Mouse (Mus musculus): ENCODE measurements around the gene Frmd4b. TPM values are rescaled to one million over a fixed set of nuclear protein-coding genes. Genes with fewer than 3 reads are reported as not detected.

The Frmd4b gene
- polyA plus RNA-seq, 1 experiment from 2014 or later, result 38.2 TPM

DNA sequence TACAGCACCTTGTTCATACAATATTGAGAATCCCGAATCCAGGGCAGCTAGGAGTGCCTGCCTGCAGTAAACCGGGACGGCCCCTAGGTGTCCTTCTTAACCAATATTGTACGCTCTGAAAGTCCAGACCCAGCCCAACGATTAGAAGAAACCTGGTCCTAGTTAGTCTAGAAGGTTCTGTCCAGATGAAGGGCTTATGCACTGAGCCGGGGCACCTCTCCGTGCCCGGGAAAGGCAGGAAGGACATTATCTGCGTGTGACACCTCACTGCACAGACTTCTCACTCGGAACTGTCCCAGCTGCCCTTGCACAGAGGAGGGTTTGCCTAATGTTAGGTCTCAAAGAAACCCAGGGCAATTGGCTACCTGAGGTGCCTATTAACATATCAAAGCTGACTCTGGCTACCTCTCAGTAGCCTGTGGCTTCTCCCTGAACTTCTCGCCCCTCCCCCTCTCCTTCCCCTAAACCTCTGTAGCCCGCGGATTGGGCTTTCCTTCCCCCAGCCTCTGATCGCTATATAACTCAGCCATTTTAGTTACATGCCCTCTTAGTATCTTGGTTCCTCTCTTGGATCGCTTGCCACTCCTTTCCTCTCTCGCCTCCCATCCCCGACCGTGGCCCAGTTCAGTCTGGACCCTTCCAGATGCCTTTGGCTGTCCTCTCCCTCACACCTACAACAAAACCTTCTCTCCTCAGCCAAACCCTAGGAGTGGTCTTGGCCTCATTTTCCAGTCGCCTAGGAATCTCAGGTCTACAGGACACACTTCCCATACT, 339.1 kb downstream of the Frmd4b start:
- no peaks in the 10 kb centered on the region for H3K27me3 ChIP-seq (replicated peaks; ENCODE audit: control insufficient read depth, insufficient read depth, low read length)
- peak overlapping the region; percentile 47 for H3K4me2 ChIP-seq (ENCODE audit: low read length)
- no peaks in the 10 kb centered on the region for H3K36me3 ChIP-seq (ENCODE audit: control insufficient read depth, insufficient read depth, low read length)
- WGBS, result 2% methylated on average over 19 of the region's 19 CpGs
- DNase-seq (ENCODE audit: low spot score), result peak; percentile 87
- H3K27ac ChIP-seq (ENCODE audit: low read depth, low read length), result no peak overlapping the region
- ATAC-seq, result peak; percentile 77
- no peak overlapping the region for H3K4me3 ChIP-seq (ENCODE audit: low read depth, low read length)
- peaks cover 12% of the 10 kb centered on the region for H3K4me1 ChIP-seq (ENCODE audit: control insufficient read depth, insufficient read depth, low read length)
- no peaks in the 10 kb centered on the region for H3K9me3 ChIP-seq (replicated peaks; ENCODE audit: control insufficient read depth, low read length)
- peak overlapping the region; percentile 41; the same call in 1 of the 2 replicates for H3K9ac ChIP-seq (ENCODE audit: low read length)

- no peak overlapping the region for H3K4me2 ChIP-seq (ENCODE audit: low read length)
- DNase-seq (ENCODE audit: low spot score) (no peak), ATAC-seq (no peak)
- H3K27ac ChIP-seq (ENCODE audit: low read depth, low read length), result no peak overlapping the region
- WGBS, result 60% methylated on average over 5 of the region's 5 CpGs
- H3K9me3 ChIP-seq (replicated peaks; ENCODE audit: control insufficient read depth, low read length), result no peaks in the 10 kb centered on the region
- no peaks in the 10 kb centered on the region for H3K36me3 ChIP-seq (ENCODE audit: control insufficient read depth, insufficient read depth, low read length)
- H3K9ac ChIP-seq (ENCODE audit: low read length), result no peak overlapping the region
- H3K4me1 ChIP-seq (ENCODE audit: control insufficient read depth, insufficient read depth, low read length), result peaks cover 12% of the 10 kb centered on the region
- no peak overlapping the region for H3K4me3 ChIP-seq (ENCODE audit: low read depth, low read length)
- no peaks in the 10 kb centered on the region for H3K27me3 ChIP-seq (replicated peaks; ENCODE audit: control insufficient read depth, insufficient read depth, low read length)
These were observed 340.3 kb downstream of the Frmd4b start for GRCm38 (mm10) chr6:97276890-97277497.

DNA sequence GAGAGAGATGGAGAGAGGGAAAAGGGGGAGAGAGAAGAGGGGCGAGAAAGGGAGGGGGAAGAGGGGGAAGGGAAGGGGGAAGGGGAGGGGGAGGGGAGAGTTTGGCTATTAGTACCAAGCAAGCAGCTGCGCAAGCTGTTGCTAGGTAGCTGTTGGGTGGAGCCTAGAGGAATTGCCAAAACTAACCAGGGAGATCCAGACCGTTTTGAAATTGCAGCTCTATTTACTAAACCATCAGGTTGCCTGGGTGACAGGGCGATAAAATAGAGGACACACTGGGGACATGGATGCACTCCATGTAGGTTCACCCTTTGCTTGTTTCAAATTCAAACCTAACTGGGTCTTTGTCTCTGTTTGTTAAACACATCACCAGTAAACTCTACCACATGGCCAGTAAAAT, 341.0 kb downstream of the Frmd4b start:
- Histone ChIP-seq H3K27me3 (replicated peaks; ENCODE audit: control insufficient read depth, insufficient read depth, low read length) (no peaks in the 10 kb centered on the region), H3K4me3 (ENCODE audit: low read depth, low read length) (no peak overlapping the region), H3K9me3 (replicated peaks; ENCODE audit: control insufficient read depth, low read length) (no peaks in the 10 kb centered on the region), H3K27ac (ENCODE audit: low read depth, low read length) (no peak overlapping the region), H3K9ac (ENCODE audit: low read length) (no peak overlapping the region), H3K4me2 (ENCODE audit: low read length) (no peak overlapping the region), H3K4me1 (ENCODE audit: control insufficient read depth, insufficient read depth, low read length) (peaks cover 12% of the 10 kb centered on the region), H3K36me3 (ENCODE audit: control insufficient read depth, insufficient read depth, low read length) (no peaks in the 10 kb centered on the region)
- DNase-seq (ENCODE audit: low spot score) (peak; percentile 69), ATAC-seq (peak; percentile 61)
- 29% methylated on average over 4 of the region's 4 CpGs for WGBS

DNA sequence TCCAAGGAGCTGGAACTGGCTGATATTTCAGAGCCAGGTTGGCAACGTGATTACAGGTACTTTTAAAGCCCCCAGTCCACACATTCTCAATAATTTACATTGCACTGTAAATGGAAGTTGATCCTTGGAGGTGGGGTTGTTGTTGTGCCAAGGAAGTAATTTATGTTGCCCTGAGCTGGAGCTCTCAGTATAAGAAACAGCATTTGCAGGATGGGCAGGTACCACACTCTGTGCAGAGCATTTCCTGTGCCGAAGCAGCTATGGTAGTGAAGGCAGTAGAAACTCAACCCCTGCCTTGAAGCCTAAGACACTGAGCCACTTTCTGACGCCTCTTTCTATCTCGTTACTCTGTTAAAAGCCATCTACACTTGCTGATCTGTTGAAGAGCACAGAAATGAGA, 341.6 kb downstream of the Frmd4b start:
- H3K4me1 ChIP-seq (ENCODE audit: control insufficient read depth, insufficient read depth, low read length), result peaks cover 12% of the 10 kb centered on the region
- ATAC-seq (no peak), DNase-seq (ENCODE audit: low spot score) (no peak)
- H3K27ac ChIP-seq (ENCODE audit: low read depth, low read length), result no peak overlapping the region
- no peak overlapping the region for H3K4me3 ChIP-seq (ENCODE audit: low read depth, low read length)
- H3K27me3 ChIP-seq (replicated peaks; ENCODE audit: control insufficient read depth, insufficient read depth, low read length), result no peaks in the 10 kb centered on the region
- H3K9me3 ChIP-seq (replicated peaks; ENCODE audit: control insufficient read depth, low read length), result no peaks in the 10 kb centered on the region
- WGBS, result 56% methylated on average over 4 of the region's 4 CpGs
- no peaks in the 10 kb centered on the region for H3K36me3 ChIP-seq (ENCODE audit: control insufficient read depth, insufficient read depth, low read length)
- H3K4me2 ChIP-seq (ENCODE audit: low read length), result no peak overlapping the region
- H3K9ac ChIP-seq (ENCODE audit: low read length), result no peak overlapping the region

DNA sequence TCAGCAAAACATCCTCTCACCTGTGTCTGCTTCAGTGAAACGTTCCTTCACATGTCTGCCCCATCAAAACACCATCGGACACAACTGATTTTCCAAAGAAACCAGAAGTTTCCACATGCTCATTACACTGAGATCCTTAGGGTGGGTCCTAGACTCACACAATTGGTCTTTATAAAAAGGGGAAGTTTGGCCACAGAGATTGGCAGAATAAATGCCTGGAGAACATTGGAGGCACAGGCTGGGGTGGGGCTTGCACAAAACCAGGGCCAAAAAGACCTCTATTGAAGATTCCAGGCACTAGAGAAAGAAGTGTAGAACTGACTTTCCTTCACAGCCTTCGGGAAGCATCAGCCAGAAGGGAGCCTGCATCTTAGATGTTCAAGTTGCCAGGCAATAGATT, 343.6 kb downstream of the Frmd4b start:
- H3K36me3 ChIP-seq (ENCODE audit: control insufficient read depth, insufficient read depth, low read length), result no peaks in the 10 kb centered on the region
- no peak for DNase-seq (ENCODE audit: low spot score)
- 59% methylated on average over 3 of the region's 3 CpGs for WGBS
- H3K4me3 ChIP-seq (ENCODE audit: low read depth, low read length), result no peak overlapping the region
- no peaks in the 10 kb centered on the region for H3K9me3 ChIP-seq (replicated peaks; ENCODE audit: control insufficient read depth, low read length)
- no peak overlapping the region for H3K9ac ChIP-seq (ENCODE audit: low read length)
- no peaks in the 10 kb centered on the region for H3K27me3 ChIP-seq (replicated peaks; ENCODE audit: control insufficient read depth, insufficient read depth, low read length)
- H3K27ac ChIP-seq (ENCODE audit: low read depth, low read length), result no peak overlapping the region
- H3K4me2 ChIP-seq (ENCODE audit: low read length), result no peak overlapping the region
- ATAC-seq, result no peak
- peaks cover 16% of the 10 kb centered on the region for H3K4me1 ChIP-seq (ENCODE audit: control insufficient read depth, insufficient read depth, low read length)

DNA sequence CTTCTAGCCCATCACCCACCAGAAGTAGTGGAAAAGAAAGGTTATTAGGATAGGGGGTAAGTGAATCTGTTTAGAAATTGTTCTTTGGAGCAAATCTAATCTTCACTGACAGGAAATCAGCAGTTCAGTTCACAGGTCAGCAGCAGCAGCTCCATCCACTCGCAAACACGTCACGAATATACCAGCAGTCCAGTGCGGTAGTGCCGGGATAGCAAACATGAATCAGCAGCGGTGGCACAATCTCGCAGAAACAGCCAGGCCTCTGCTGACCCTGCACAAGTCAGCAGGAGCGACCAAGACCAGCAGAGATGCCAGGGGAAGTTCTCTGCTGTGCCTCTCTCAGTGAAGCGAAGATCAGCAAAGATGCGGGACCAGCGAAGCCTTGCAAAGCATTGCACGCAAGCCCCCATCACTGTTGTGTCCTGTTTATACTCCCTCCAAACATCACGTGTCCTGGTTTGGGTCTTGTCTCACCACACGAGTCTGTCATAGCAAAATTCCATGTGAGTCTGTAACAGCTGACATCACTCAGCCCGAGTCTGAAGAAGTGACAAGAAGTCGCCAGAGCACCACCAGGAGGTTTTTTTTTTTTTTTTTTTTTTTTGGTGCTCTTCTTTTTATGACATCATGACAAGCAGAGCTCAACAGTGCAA, 344.2 kb downstream of the Frmd4b start:
- H3K4me1 ChIP-seq (ENCODE audit: control insufficient read depth, insufficient read depth, low read length), result peaks cover 11% of the 10 kb centered on the region
- no peaks in the 10 kb centered on the region for H3K36me3 ChIP-seq (ENCODE audit: control insufficient read depth, insufficient read depth, low read length)
- DNase-seq (ENCODE audit: low spot score), result no peak
- no peak overlapping the region for H3K9ac ChIP-seq (ENCODE audit: low read length)
- ATAC-seq, result no peak
- no peaks in the 10 kb centered on the region for H3K27me3 ChIP-seq (replicated peaks; ENCODE audit: control insufficient read depth, insufficient read depth, low read length)
- H3K4me2 ChIP-seq (ENCODE audit: low read length), result no peak overlapping the region
- WGBS, result 91% methylated on average over 16 of the region's 16 CpGs
- no peaks in the 10 kb centered on the region for H3K9me3 ChIP-seq (replicated peaks; ENCODE audit: control insufficient read depth, low read length)
- no peak overlapping the region for H3K4me3 ChIP-seq (ENCODE audit: low read depth, low read length)
- H3K27ac ChIP-seq (ENCODE audit: low read depth, low read length), result no peak overlapping the region

GRCm38 (mm10) chr6:97272349-97272748, 345.0 kb downstream of the Frmd4b start:
- Histone ChIP-seq H3K9me3 (replicated peaks; ENCODE audit: control insufficient read depth, low read length) (no peaks in the 10 kb centered on the region), H3K36me3 (ENCODE audit: control insufficient read depth, insufficient read depth, low read length) (no peaks in the 10 kb centered on the region), H3K4me3 (ENCODE audit: low read depth, low read length) (no peak overlapping the region), H3K4me2 (ENCODE audit: low read length) (no peak overlapping the region), H3K27ac (ENCODE audit: low read depth, low read length) (no peak overlapping the region), H3K9ac (ENCODE audit: low read length) (no peak overlapping the region), H3K27me3 (replicated peaks; ENCODE audit: control insufficient read depth, insufficient read depth, low read length) (no peaks in the 10 kb centered on the region), H3K4me1 (ENCODE audit: control insufficient read depth, insufficient read depth, low read length) (peaks cover 9% of the 10 kb centered on the region)
- ATAC-seq (no peak), DNase-seq (ENCODE audit: low spot score) (no peak)
- 61% methylated on average over 2 of the region's 2 CpGs for whole genome bisulfite sequencing

DNA sequence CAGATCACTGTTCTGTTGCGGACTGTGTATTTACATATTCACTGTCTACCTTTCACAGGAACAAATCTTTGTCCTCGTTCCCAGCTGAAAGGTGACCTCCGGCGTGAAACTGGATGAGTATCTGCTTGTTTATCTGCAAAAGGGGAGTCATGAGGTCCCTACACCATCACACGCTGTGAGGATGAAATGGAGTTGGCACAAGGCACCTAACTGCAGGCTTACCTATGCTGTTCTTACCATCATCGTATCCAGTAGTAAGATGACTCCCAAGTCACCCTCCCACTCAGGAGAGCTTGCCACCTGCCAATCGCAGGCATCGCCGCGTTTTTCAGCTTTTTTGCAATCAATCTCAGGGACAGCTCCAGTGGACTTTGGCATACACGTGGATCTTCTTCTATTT, 347.7 kb downstream of the Frmd4b start:
- H3K4me1 ChIP-seq (ENCODE audit: control insufficient read depth, insufficient read depth, low read length), result 0 out of 2 replicates have a peak, but pooled peaks cover 4% of the 10 kb centered on the region
- no peaks in the 10 kb centered on the region for H3K27me3 ChIP-seq (replicated peaks; ENCODE audit: control insufficient read depth, insufficient read depth, low read length)
- DNase-seq (ENCODE audit: low spot score), result no peak
- H3K36me3 ChIP-seq (ENCODE audit: control insufficient read depth, insufficient read depth, low read length), result no peaks in the 10 kb centered on the region
- no peak overlapping the region for H3K9ac ChIP-seq (ENCODE audit: low read length)
- no peak for ATAC-seq
- 51% methylated on average over 11 of the region's 11 CpGs for WGBS
- H3K4me2 ChIP-seq (ENCODE audit: low read length), result no peak overlapping the region
- no peak overlapping the region for H3K27ac ChIP-seq (ENCODE audit: low read depth, low read length)
- no peak overlapping the region for H3K4me3 ChIP-seq (ENCODE audit: low read depth, low read length)
- no peaks in the 10 kb centered on the region for H3K9me3 ChIP-seq (replicated peaks; ENCODE audit: control insufficient read depth, low read length)

DNA sequence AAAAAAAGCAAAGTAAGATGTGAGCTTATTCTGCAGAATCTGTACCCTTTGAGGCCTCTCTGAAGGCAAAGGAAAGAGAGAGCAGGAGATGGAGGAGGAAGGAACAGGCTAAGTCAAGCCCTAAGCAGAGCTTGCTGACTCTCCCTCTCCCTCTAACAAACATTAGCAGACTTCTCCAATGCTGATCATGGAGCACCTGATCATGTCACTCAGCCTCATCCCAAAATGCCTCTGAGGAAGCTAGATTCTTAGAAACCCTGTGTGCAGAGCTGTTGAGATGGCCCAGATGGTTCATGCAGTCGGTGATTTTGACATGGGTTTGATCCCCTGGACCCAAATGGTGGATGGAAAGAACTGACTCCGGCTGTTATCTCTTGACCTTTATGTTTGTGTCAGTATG, 350.2 kb downstream of the Frmd4b start:
- DNase-seq (ENCODE audit: low spot score) (no peak), ATAC-seq (no peak)
- Histone ChIP-seq H3K9me3 (replicated peaks; ENCODE audit: control insufficient read depth, low read length) (no peaks in the 10 kb centered on the region), H3K27me3 (replicated peaks; ENCODE audit: control insufficient read depth, insufficient read depth, low read length) (no peaks in the 10 kb centered on the region), H3K9ac (ENCODE audit: low read length) (no peak overlapping the region), H3K27ac (ENCODE audit: low read depth, low read length) (no peak overlapping the region), H3K4me3 (ENCODE audit: low read depth, low read length) (no peak overlapping the region), H3K36me3 (ENCODE audit: control insufficient read depth, insufficient read depth, low read length) (no peaks in the 10 kb centered on the region), H3K4me2 (ENCODE audit: low read length) (no peak overlapping the region), H3K4me1 (ENCODE audit: control insufficient read depth, insufficient read depth, low read length) (0 out of 2 replicates have a peak, but pooled peaks cover 4% of the 10 kb centered on the region)
- WGBS, result 87% methylated on average over 2 of the region's 2 CpGs
